Mouse (Mus musculus) cerebellum, adult 9-10 months (tissue): ENCODE measurements around the gene Ppil1.
"Not testable (repeated sequence)": the region's sequence is repeated elsewhere in the genome, so short reads cannot be mapped to it uniquely, and the experiment has no call there.

Experiments
- DNase-seq: peaks from one replicate; pipeline ENCODE4 v3.0.0; 2022

The Ppil1 gene

DNA sequence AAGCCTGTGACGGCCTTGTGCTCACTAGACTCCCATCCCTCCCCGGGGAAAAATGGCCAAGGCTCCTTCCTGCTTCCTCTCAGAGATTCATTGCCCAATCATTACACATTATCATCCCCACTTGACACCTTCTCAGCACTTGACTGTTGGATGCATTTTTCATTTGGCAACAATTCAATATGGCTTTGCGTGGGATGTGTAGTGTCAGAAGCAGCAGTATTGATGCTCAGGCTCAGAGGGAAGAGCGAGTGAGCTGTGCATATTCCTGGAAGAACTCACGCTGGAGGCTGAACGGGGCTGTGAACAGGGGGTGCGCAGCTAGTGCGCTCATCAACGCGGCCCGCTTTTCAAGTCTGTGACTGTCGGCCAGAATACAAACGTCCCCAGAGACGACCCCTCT lies 13.0 kb downstream of the Ppil1 start:
- not testable (repeated sequence) for DNase-seq

DNA sequence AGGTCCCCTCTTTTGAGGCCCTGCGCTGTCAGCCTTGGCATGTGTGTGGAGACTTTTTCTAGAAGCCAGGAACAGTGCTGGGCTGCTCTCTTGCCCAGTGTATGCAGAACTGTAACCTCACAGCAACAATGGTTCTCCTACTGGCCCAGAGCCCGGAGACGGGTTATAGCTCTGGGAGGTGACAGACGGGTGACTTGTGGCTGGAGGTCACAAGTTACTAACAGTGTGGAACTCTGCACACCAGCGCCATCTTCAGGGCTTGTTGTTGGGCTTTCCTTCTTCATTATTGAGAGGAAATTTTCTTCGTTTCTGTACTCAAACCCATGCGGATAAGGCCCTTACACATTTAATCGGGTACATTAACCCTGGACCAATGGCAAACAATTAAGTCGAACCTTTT lies 14.5 kb downstream of the Ppil1 start:
- DNase-seq, result no peak

DNA sequence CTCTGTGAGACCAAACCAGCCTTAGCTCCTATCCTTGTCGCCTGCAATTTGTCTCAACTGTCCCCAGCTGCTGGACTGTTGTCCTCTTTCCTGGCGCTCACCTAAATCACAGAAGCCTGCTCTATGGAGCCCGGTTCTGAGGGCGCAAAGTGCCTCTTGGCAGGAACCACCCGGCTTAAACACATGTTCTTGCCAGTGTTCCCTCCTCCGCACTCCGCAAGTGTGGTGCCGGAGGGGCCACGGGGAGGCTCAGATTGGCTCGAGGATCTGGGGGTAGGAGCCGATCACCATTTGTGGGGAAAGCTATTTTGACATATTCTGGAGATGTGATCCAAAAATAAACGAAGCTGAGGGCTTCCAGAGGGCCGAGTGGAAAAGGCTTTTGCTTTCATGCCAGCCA lies 16.1 kb downstream of the Ppil1 start:
- DNase-seq, result no peak

DNA sequence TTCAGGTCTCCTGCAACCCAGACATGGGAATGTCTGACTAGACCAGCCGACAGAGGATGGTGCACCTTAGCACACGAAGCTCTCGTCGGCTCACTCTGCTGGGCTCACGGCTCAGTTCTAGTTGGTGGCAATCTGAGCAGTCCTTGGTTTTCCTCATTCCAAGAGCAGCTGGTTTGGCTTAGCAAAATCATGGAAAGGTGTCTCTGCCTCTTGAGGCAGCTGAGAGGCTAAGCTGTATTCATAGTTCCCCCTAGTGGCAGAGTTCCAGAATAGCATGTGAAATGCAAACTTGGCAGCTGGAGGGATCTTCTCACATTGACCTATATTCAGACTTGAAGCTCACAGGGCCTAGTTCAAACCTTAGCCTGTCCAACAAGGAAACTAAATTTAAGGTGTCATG lies 17.4 kb downstream of the Ppil1 start:
- DNase-seq, result peak; percentile 79

DNA sequence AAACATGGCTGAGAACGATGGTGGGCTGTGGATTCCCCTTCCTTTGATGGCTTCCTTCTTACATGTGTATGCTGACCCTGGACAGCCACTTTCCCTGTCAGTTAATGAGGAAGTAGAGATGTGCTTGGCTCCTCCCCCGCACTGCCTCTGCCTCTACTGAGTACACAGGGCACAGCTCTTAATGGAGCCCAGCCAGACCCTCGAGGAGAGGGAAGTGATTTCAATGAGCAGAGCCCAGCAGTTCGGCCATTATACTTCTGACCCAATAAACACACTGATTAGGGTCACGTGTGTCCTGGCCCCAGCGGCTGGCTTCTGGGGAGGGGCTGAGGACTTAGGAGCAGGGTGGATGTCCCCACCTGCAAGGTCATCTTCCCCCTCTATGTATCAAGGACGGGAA lies 18.3 kb downstream of the Ppil1 start:
- no peak for DNase-seq

DNA sequence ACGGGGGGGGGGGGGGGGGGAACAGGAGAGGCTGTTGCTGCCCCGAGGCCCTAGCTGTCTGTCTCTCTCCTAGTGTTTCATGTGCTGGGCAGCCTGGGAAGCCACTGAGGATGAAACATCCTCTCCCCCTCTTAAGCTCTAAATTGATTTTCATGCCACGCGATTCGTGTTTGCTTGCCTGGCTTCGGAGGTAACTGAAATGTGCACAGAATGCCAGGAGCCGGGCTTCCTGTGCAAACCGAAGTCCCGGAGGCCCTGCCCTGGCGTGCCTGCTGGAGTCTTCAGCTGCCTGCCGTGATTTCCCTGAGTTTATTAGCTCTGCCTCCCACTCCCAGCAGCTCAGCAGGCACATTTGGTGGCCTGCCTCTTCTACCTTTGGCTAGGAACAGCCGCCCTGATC lies 19.1 kb downstream of the Ppil1 start:
- no peak for DNase-seq

DNA sequence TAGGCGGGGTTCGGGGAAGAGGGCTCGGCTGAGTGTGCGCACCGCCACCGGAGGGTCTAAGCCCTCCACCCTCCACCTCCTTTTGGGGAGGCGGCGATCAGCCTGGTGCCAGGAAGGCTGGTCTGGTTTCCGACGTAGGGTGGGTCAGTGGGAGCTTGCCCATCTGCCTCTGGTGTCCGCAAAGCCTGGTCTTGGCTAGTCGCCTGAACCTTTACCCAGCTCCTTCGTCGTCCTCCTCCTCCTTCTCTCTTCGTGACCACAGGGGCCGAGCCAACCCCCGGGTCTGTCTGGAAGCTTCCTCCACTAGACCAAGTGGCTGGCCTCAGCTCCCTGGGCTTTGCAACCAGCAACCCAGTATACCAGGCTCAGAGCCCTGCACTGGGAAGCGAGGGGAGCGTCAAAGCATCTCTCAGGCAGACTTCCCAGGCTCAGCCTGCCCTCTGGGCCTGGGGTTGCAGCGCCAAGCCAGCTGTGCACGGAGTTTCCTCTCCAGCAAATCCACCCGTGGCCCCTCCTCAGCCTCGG lies 25.5 kb downstream of the Ppil1 start:
- DNase-seq, result no peak

DNA sequence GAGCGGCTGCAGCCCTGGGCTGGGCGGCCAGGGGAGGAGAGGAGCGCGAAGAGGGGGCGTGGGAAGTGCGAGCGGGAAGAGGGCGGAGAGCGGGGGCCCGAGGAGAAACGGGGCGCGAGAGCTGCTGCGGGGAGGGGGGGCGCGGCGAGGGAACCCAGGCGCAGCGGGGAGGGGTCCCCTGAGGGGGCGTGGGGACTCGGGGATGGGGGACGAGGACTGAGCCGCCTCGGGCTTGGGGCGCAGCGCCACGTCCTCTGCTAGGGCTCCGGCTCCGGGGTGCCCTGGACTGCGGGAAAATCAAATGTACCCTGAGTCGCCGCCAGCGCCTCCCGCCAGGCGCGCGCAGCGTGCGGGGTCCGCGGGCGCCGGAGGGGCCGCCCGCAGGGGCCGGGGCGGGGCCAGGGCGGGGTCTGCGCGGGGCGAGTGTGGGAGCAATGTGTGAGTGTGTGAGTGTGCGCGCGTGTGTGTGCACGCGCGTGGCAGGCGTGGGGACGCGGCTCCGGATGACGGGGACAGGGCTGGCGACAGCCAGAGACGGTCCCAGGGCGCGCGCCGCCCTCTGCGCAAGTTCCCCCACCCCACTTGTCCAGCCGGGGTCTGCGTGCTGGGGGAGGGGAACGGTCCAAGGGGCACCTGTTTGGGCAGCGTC lies 26.1 kb downstream of the Ppil1 start, which contains the start of gene Cpne5:
Gene Cpne5, minus strand, starts transcription at position 396 of the 649 bp plus-strand sequence.
- DNase-seq, result no peak

DNA sequence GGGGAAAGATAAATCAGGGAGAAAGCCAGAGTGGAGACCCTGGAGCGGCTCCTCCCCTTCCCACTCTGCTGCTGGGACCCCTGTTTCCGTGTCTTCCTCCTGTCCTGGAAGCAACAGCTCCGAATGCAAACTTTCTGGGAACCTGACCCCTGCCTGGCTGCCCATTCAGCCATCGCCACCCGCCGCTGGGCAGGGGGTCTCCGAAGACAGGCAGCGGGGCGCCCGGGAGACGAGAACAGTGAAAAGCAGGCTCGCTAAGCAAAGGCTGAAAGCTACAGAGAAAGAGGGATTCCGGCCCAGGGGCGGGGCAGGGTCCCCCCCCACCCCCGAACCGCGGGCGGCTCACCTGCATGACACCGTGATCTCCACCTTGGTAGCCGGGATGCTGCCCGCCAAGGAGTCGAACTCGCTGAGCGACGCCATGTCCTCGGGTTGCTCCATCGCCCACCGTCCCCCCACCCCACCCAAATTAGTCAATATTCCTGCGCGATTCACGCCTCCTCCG lies 26.7 kb downstream of the Ppil1 start:
- no peak for DNase-seq

DNA sequence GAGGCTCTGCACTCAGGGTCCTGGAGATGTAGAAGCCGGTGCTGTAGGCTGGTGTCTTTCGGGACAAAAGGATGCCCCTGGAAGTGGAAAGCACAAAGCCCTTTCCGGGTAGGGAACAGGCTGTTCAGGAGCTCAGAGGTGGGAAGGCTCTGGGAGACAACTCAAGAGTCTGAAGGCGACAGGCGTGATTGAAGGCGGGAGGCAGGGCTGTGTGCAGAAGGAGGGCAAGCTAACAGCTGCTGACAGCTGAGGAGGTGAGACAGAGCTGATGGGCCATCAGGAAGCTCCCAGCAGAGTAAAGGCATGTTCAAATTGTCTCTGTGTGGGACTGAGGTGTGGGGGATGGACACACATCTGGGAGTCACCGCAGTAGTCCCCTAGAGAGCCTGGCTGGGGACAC lies 27.9 kb downstream of the Ppil1 start:
- DNase-seq, result no peak

DNA sequence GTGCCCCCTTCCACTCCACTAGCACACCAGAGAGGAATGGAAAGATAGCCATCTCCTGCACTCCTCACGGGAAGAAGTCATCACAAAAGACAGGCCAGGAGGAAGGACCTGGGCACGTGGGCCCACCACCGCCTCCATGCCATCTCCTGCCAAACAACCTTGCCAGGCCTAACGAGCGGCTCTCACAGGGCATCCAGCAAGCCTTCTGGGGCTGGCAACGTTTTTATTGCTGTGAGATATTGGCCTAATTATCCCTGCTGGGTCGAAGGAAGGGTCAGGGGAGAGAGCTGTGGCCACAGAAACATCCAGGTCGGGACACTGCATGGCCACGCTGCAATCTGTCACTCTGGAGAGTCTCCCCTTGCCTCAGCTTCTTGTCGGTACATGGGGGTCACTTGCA lies 32.9 kb downstream of the Ppil1 start:
- DNase-seq, result no peak

DNA sequence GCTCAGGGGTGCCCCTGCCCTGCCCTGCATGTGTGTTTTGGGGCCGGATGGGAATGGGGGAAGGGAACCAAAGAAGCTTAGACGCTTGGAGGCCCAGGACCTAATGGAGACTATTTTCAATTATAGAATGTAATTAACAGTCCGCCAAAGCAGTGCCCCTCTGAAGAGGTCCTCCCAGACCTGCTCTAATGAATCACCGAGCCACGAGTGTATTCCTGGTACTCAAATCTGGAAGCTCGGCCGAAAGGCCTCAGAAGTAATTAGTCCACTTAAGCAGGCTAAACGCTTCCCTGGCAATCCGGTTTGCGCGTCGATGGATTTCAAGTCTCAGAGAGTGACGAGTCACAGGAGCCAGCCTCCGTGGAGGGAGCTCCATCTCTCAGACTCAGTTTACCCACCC lies 43.4 kb downstream of the Ppil1 start:
- no peak for DNase-seq

DNA sequence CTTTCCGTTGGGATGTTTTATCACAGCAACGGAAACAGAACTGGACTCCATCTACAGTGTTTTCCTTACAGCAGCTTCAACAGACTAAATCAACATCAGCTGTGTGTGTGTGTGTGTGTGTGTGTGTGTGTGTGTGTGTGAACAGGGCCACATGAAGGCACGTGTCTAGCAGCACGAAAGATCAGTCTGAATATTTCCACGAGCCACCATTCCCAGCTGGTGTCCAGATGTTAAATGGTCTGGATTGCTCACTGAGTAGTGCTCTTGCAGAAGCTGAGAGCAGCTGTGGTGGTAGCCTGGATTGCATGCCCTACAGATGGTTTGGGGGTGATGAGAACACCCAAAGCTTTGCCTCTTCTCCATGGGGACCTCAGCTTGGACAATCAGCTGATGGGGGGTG lies 46.0 kb downstream of the Ppil1 start:
- no peak for DNase-seq

DNA sequence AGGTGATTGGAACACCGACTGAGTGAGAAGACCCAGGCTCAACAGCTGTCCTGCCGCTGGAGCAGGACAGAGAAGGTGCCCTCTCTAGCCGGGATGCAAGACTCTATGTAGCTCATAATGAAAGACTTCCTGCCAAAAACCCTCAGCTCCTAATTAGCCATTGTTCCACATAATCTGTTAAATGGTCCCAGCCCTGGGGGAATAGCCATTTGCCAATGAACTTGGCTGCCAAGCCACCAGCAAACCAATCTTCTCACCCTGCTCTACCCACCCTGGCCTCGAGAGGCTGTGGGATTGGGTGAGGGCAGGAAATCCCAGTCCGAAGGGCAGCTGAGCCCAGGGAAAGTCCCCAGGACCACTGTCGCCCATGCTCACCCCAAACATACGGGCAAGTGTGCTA lies 47.9 kb downstream of the Ppil1 start:
- no peak for DNase-seq

DNA sequence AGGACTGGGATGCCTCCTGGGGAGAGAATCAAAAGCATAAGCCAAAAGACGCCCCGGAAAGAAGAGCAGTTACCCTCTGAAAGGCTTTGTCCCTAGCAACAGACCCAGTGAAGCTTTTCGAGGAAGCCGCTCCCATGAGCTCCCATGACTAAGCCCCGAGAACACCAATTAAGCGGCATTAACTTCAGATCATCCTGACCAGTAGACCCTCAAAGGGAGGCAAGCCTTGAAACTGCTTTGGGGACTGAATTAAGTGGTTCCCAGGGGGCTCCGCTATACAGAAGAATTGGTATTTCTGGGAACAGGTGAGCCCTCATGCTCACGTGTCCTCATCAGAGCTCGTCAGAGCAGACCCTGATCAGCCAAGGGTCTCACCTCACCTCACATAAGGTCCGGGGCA lies 49.3 kb downstream of the Ppil1 start:
- DNase-seq, result no peak

DNA sequence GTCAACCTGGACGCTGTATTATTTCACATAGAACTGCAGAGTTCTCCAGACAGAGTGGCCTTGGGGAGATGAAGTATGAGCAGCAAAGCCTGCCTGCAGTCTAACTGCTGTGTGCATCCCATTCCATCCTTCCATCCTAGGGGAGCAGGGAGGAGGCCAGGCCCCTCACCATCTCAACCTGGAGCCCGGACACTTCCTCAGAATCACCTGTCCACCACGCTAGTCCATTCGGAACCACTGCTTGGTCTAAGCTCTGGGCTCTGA lies 49.9 kb downstream of the Ppil1 start:
- no peak for DNase-seq

DNA sequence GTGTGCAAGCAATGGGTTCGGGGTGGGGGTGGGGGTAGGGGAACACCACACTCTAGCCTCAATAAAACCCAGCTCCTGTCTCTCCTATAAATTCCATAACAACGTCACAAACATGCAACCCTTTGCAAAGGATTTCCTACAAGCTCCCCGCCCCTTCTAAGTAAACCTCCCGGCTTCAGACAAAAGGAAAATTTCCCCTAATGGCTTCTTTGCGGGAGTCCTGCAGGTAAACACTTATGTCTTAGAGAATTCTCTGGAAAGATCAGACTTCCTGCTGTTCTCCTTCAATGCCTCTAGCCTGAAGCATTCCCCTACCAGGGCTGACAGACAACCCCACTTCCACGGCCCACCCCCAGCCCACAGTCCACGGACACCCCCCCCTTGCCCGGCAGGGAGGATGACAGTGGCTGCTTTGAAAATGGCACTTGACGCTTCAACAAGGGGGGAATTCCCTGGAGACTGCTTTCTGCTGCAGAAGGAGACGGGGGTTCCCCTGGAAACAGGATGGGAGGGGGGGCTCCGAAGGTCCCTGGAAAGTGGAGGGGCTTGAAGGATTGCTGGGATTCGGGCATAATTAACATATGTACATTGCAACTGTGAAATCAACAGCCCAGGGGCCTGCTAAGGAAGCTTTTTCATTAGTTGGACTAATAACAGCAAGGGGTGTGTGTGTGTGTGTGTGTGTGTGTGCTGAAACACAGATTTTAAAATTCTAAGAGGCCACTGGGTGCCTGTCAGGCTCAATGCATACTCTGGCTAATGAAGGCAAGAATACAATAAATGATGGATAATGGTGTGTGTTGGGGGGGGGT lies 50.4 kb downstream of the Ppil1 start:
- DNase-seq, result no peak

DNA sequence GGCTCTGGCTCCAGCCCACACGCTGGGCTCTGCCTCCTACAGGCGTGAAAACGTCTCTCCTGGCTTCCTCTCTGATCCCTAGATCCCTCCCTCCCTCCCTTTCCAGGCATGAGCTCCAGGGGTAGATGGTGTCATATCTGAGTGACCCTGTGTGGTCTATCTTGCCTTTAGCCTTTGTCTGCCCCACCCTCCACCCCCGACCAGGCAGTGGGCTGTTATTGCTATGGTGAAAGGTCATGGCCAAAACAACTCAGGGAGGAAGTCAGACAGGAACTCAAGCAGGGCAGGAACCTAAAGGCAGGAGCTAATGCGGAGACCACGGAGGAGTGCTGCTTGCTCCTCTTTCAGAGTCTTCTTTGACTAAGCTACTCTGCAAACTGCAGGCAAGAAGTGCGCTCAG lies 52.1 kb downstream of the Ppil1 start:
- DNase-seq, result no peak

DNA sequence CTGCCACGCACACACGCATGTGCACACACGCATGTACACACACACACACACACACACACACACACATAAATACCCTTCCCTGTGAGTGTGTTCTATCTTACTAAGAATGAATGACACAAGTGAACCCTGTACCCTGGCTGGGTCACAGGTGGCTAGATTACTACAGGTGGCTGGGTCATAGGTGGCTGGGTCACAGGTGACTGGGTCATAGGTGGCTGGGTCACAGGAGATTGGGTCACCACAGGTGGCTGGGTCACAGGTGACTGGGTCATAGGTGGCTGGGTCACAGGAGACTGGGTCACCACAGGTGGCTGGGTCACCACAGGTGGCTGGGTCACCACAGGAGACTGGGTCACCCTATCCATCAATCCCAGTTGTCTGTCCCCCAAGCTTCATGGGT lies 53.9 kb downstream of the Ppil1 start:
- DNase-seq, result no peak

DNA sequence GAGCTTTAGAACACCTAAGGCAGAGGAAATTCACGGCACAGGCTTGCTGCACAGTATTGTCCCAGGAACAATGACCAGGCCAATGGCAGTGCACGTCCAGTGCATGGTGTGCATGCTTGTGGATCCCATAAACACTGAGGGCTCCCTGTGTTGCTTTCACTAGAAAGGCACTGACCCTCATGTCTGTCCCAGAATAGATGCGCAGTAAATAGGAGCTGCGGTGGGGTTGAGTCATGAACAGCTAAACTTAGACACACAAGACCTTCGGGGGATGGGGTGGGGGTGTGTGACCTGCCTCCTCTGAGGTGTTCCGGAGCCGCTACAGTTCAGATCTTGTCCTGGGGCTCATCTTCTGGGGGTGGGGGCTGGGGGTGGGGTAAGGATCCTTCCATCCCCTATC lies 57.9 kb downstream of the Ppil1 start:
- DNase-seq, result no peak

DNA sequence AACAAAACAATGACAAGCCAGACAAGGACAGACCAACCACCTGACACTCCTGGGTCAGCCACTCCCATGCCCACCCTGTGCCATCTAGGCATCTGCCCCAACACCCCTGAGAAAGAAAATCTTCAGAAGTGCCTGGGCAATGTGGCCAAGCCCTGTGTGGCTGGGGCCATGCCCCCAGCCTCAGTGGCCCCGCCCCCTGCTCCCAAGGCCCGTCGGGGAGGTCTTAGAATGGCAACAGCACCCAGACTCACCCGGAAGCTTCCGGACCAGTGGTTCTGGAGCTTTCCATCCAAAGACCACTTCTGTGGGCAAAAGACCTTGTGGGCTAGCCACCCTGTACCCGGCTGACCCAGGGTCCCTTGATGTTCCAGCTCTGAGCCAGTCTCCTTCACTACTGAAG lies 61.4 kb downstream of the Ppil1 start:
- no peak for DNase-seq
